In the genomic region with DNA sequence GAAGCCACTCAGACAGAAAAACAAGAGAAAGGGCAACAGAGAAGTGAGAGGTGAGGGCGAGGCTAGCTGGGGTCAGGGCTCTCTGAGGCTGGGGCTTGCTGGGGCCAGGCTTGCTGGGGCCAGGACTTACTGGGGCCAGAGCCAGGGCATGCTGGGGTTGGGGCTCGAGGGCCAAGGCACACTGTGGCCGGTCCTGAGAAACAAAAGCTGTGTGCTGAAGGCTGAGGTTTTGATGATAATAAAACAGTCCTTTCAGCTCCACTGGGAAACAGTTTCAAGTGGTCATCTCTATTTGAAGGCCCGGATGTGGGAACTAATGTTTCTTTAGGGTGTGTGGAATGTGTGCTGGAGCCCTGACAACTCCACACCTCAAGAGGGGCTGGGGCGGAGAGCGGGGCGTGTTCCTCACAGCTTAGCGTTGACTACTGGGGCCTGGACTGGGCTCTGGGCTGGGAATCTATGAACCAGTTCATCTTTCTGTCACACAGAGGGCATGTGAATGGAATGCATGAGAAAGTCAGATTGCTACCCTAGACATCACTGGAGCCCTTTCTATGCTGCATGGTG, we compare ENCODE assay signal across 20 mouse cellular contexts.
DNase-seq lines count a peak whose midpoint lies in the region; ATAC-seq lines count a peak whose summit lies in the region.
"Had no signal": no experiment of that assay in that cellular context is flagged by ENCODE, and none has a peak within 500 bp of the region (broad histone marks: within the 10 kb centered on the region; RNA-seq: fewer than 3 reads in every experiment).

No protein-coding gene starts in this region.

- no peaks in the 10 kb centered on the region for H3K36me3 ChIP-seq in intestine, embryonic 15.5 days
- no peaks in the 10 kb centered on the region for H3K36me3 ChIP-seq in intestine, embryonic 16.5 days (ENCODE audit: control insufficient read depth, insufficient read depth, low read length)
- H3K36me3 ChIP-seq: limb, embryonic 13.5 days; liver, embryonic 13.5 days; midbrain, embryonic 15.5 days; stomach, embryonic 15.5 days had no signal

- no peak overlapping the region for H3K9ac ChIP-seq in intestine, embryonic 15.5 days
- no peak overlapping the region for H3K9ac ChIP-seq in intestine, embryonic 16.5 days (ENCODE audit: low read depth, low read length)
- H3K9ac ChIP-seq: limb, embryonic 13.5 days; liver, embryonic 13.5 days; midbrain, embryonic 15.5 days; neural tube, embryonic 15.5 days; stomach, embryonic 15.5 days had no signal

- no peak overlapping the region for H3K27ac ChIP-seq in intestine, embryonic 15.5 days
- no peak overlapping the region for H3K27ac ChIP-seq in intestine, embryonic 16.5 days (ENCODE audit: low read length)
- H3K27ac ChIP-seq: gastrocnemius, adult 2 months; limb, embryonic 13.5 days; liver, embryonic 13.5 days; midbrain, embryonic 15.5 days; neural tube, embryonic 15.5 days; stomach, embryonic 15.5 days had no signal

- no peaks in the 10 kb centered on the region for H3K27me3 ChIP-seq in intestine, embryonic 15.5 days (replicated peaks)
- H3K27me3 ChIP-seq in intestine, embryonic 16.5 days (replicated peaks; ENCODE audit: control insufficient read depth, insufficient read depth, low read length) = no peaks in the 10 kb centered on the region
- H3K27me3 ChIP-seq: liver, embryonic 13.5 days; midbrain, embryonic 15.5 days; neural tube, embryonic 15.5 days; Patski; stomach, embryonic 15.5 days had no signal

- H3K4me1 ChIP-seq in intestine, embryonic 15.5 days (replicated peaks) = no peaks in the 10 kb centered on the region
- H3K4me1 ChIP-seq in intestine, embryonic 16.5 days (ENCODE audit: control insufficient read depth, insufficient read depth, low read length) = peaks cover 8% of the 10 kb centered on the region
- H3K4me1 ChIP-seq: liver, embryonic 13.5 days had no signal

- no peak overlapping the region for H3K4me3 ChIP-seq in intestine, embryonic 15.5 days (replicated peaks)
- no peak overlapping the region for H3K4me3 ChIP-seq in intestine, embryonic 16.5 days (ENCODE audit: low read length)
- H3K4me3 ChIP-seq: gastrocnemius, adult 2 months; limb, embryonic 13.5 days; liver, embryonic 13.5 days; midbrain, embryonic 15.5 days; neural tube, embryonic 15.5 days; stomach, embryonic 15.5 days had no signal

- intact Hi-C loops in heart, postnatal 14 days (cut with DNase I) = no loop called here
- intact Hi-C loops in gastrocnemius, postnatal 14 days (cut with DNase I; ENCODE audit: low total_unique reads) = no loop called here

- peak; percentile 85 for DNase-seq in heart, adult 11 months
- no peak for DNase-seq in heart, postnatal 14 days
- DNase-seq in fibroblast of lung, adult 2 months (ENCODE audit: low read depth) = peak; percentile 20
- DNase-seq in lung, postnatal 10 days = peak; percentile 36
- no peak for DNase-seq in gastrocnemius, postnatal 14 days
- DNase-seq in cerebellum, postnatal 4 days (ENCODE audit: low spot score in 2 of 2) = no peak
- DNase-seq: adrenal gland, adult 8-10 months; cerebellum, adult 9-10 months; gastrocnemius, adult 2 months; heart, adult 18-20 months; liver, embryonic 13.5 days; thymus, adult 18-20 months; thymus, postnatal 4 days had no signal

- H3K4me2 ChIP-seq in intestine, embryonic 15.5 days (replicated peaks) = no peak overlapping the region
- H3K4me2 ChIP-seq in intestine, embryonic 16.5 days (ENCODE audit: low read depth, low read length) = no peak overlapping the region
- H3K4me2 ChIP-seq: limb, embryonic 13.5 days; liver, embryonic 13.5 days; midbrain, embryonic 15.5 days; neural tube, embryonic 15.5 days; stomach, embryonic 15.5 days had no signal

- WGBS in intestine, embryonic 15.5 days = 55% methylated on average over 8 of the region's 8 CpGs
- WGBS in intestine, embryonic 16.5 days = 54% methylated on average over 8 of the region's 8 CpGs

- ATAC-seq in intestine, embryonic 15.5 days = 0 out of 2 replicates have a peak, but pooled peaks have one; percentile 17
- no peak for ATAC-seq in intestine, embryonic 16.5 days
- ATAC-seq: midbrain, embryonic 15.5 days; Patski had no signal

- no peaks in the 10 kb centered on the region for H3K9me3 ChIP-seq in intestine, embryonic 15.5 days
- no peaks in the 10 kb centered on the region for H3K9me3 ChIP-seq in intestine, embryonic 16.5 days (ENCODE audit: control insufficient read depth, low read length)
- H3K9me3 ChIP-seq: limb, embryonic 13.5 days; liver, embryonic 13.5 days; midbrain, embryonic 15.5 days; neural tube, embryonic 15.5 days; stomach, embryonic 15.5 days had no signal

Comparison
In these comparisons a context has a peak if more than half of its experiments do, and no peak if none do; other contexts are left out.
1. DNase-seq: peak in heart, adult 11 months (single experiment), fibroblast of lung, adult 2 months (single experiment) and lung, postnatal 10 days (single experiment); none in heart, postnatal 14 days (0 of 2), gastrocnemius, postnatal 14 days (single experiment) and cerebellum, postnatal 4 days (0 of 2).